Mouse (Mus musculus) gonadal fat pad, adult 2 months (tissue): ENCODE measurements around the gene Terf2ip. TPM values are rescaled to one million over a fixed set of nuclear protein-coding genes. Genes with fewer than 3 reads are reported as not detected.
A peak's percentile ranks its signal among the peaks of the same experiment; 100 is the strongest.

ENCODE experiments used
- DNase-seq: peaks from one replicate; pipeline ENCODE4 v3.0.0-alpha.2; 2012; ENCODE audit warnings: low read depth
- polyA plus RNA-seq: library from polyadenylated mRNA; depleted of rRNA; stranded (reverse); fragments of >200 nt; gene quantifications from 2 replicates; pipeline ENCODE4 v1.2.3, GENCODE M21; 2012; rRNA removed

Gene Terf2ip
- 9.0 and 12.0 TPM in 2 replicates for polyA plus RNA-seq

DNA sequence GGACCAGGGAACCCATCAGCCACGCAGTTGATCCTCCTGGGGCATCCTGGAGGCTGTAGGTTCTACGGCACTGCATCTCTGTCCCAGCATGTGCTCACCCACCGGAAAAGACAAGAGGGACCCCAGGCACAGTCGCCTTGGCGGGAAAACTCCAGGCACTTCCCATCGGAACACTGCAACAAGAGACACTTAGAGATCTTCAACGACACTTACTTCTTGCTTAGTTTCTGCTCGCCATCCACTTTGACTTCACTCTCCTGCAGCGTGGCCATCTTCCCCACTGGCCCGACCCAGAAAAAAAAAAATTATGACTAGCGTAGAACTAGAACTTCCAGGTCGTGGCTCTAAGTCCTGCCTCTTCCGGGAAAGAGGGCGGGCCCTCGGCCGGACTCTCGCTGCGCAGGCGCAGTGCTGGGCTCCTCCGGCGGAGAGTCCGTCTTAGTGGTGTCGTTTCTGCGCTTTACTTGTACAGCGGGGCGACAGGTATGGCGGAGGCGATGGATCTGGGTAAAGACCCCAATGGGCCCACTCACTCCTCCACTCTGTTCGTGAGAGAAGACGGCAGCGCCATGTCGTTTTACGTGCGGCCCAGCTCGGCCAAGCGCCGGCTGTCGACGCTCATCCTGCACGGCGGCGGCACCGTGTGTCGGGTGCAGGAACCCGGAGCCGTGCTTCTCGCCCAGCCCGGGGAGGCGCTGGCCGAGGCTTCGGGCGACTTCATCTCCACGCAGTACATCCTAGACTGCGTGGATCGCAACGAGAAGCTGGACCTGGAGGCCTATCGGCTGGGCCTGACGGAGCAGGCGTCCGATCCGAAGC lies at the start of gene Terf2ip, which contains the start of gene Kars:
Terf2ip (plus strand) TSS at position 402 of the 819 bp plus-strand sequence.
Kars (minus strand) TSS at position 327 of the 819 bp plus-strand sequence.
- peak; percentile 57 for DNase-seq

DNA sequence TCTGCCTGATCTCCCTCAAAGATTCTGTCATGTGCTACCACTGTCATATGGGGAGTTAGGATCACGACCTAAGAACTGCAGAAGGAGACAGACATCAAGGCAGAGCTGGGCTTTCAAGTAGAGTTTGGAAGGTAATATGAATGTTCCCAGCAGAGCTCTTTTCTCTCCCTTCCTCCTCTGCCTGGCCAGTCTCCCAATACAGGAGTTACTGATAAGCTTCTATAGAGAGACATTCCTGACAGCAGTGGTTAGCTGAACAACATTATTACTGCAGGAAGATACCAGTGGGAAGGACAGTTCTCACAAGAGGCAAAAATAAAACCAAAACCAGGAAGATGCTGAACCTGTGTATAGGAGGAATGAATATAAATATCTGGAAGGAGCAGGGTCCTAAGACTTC lies 48.6 kb upstream of the Terf2ip start:
- no peak for DNase-seq

DNA sequence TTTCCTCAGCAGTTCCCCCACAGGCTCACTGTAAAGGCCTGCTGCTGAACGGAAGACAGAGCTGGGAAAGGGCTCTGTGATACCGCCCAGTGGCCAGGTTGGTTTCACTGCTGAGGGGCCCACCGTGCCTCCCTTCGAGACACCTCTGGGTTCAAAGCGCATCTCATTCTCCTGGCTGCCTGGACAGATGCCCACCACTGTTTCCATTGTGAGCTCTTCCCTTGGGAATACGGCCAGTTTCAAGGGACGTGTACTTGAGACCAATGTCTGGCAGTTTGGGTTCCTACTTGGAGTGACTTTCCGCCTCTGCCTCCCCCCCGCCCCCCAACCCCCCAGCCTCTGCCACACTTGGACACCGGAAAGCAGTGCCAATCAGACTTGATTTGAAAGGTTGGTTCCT lies 48.1 kb upstream of the Terf2ip start:
- no peak for DNase-seq

DNA sequence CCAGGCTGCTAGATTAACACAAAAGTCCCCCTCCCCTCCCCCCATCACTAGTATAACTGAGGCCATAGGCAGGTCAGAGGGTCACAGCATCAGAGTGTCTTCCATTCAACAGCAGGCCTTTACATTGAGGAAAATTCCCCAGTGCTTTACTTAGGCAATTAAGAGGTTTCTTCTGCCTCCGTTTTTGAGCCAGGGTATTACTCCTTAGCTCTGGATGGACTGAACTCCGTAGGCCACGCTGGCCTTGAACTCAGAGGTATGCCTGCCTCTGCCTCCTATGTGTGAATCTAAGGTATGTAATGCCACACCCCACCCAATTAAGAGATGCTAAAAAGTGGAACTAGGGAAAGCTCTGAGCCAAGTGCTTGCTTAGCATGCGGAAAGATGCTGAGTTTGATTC lies 47.7 kb upstream of the Terf2ip start:
- no peak for DNase-seq

DNA sequence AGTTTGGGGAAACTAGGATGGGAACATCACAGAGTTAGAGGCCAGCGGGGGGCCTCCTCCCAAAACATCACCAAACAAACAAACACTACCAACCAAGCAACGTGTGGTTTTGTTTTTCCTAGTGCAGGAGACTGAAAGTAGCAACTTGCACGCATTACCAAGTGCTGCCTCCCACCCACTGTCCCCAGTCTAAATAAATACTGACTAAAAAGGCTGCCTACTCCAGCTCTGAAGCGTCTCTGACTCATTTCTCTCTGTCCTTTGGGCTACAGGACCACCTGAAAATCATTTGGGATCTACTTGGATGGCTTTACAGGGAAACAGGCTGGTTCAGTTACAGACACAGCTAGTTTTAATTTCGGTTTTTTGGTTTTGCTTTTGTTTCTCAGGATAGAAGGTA lies 46.8 kb upstream of the Terf2ip start:
- no peak for DNase-seq

DNA sequence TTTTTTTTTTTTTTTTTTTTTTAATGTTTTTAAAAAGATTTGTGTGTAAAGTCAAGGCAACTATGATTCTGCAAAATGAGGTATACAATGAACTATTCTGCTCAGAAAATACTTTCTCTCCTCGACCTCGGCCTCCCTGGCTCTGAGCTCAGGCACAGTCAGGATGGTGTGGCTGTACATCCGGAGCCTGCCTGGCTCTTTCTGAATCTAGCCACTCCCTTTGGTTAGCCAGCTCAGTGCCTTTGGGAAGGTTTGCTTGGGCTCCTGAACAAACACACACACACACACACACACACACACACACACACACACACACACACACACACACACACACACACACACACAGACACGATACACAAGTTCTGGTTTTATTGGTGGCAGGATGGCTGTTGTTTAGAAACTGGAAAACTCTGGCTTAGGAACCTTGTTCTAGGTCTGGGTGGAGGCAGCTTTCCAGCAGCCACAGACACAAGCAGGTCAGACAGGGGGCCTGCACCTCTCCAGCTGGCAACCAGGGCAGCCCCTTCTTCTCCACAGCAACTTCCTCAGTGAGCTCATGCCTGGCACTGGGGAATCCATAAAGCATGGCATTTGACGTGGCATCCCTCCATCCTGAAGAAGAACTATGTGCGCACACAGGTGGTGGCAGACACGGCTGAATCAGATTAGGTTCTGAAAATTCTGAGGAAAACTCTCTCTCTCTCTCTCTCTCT lies 46.2 kb upstream of the Terf2ip start:
- DNase-seq = no peak

DNA sequence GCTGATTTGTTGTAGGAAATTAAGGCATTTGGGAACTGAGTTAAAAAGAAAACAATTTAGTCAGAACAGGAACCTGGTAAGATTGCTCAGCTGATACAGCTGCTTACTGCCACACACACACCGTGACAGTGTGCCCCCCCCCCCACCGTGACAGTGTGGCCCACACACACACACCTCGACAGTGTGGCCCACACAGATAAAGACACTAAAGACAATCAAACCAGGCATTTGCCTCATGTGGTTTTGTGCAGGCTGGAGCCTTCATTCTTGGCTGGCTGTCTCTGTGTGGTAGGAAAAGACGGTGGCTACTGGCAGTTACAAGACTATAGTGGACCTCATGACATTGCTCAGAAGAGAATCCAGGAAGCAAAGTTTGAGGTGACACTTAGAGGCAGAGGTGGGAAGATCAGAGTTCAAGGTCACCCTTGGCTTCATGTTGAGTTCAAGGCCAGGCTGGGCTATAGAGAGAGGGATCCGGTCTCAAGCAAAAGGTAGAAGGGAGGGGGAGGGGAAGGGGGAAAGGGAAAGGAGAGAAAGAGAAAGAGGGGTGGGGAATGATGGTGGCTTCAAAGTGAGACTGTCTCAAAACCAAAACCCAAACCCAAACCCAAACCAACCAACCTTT lies 43.8 kb upstream of the Terf2ip start:
- no peak for DNase-seq

DNA sequence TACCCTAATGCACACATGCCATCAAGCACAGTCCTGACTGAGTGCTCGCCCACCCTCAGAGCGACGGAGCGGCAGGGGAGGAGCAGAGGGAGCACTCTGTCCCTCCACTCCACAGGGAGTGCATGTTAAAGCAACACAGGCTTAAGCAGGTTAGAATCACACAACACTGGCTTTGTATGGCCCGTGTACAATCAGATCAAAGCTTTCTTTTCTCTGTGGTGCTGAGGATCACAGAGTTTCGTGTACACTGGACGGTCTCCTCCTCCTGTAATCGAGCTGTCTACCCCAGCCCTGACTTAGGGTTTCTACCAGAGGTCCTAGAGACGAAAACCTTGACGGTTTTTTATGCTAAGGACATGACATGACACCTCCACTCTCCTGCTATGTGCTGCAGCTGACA lies 42.7 kb upstream of the Terf2ip start:
- DNase-seq = no peak

DNA sequence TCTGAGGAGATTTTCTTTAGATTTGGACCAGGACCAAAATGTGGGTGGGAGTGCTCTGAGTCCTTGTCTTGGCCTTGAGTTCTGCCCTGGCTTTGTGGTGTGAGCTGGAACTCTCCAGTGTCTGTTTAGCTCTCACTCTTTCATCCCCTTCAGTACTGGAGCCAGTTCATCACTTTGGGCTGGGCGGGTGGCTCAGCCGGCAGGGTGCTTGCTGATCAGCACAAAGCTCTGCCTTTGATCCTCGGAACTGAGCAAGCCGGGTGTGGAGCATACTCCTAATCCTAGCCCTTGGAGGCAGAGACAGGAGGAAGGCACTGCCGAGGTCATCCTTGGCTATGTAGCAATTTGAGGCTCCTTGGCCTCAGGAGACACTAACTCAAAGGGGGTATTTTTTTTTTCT lies 42.2 kb upstream of the Terf2ip start:
- no peak for DNase-seq

DNA sequence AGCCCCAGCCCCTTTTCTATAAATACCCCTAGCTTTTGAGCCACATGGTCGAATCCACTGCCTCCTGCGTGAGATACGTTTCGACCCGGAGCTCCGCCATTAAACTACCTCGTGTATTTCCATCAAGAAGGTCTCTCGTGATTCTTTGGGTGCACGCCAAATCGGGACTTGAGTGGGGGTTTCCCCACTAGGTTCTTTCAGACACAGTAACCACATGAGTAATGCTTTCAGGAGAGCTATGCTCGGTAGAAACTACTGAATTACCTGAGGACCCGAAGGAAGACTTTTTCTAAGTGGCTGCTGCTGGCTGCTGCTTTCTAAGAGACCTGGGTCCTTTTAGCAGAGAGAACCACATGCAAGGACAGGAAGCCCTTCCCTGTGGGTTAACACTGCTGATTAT lies 37.1 kb upstream of the Terf2ip start:
- DNase-seq = no peak

DNA sequence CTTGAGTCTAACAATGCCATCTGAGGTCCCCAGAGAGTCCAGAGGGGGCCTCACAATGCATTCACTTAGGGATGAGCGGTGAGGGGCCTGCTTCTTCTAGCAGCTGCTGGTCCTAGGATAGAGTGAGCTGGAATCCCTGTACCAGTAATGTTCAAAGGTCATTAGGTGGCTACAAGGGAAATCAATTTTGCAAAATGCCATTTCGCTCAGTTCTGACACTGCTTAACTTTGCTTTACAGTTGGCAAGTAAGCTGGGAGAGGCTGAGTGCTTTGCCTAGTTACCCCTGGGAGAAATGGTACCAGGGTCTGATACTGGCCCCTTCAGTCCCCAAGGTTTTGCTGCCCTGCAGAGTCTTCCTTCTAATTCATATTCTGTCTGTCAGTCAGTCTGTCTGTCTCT lies 35.5 kb upstream of the Terf2ip start:
- no peak for DNase-seq

DNA sequence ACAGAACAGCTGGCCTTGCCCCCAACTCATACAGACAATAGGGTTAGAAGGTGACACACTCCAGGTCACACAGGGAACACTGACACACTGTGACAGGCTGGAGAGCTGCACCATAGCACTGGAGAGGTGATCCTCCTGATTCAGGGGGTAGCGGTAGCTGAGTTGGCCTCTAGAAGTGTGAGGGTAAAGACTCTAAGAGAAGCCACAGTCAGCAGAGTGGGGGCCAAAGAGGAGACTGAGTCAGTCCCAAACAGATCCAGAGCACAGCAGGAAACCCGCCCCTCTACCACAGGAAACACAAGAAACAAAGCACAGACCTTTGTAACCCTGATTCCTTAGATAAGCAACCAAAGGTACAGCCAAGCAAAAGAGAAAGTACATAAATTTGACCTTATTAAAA lies 34.9 kb upstream of the Terf2ip start:
- DNase-seq = no peak

DNA sequence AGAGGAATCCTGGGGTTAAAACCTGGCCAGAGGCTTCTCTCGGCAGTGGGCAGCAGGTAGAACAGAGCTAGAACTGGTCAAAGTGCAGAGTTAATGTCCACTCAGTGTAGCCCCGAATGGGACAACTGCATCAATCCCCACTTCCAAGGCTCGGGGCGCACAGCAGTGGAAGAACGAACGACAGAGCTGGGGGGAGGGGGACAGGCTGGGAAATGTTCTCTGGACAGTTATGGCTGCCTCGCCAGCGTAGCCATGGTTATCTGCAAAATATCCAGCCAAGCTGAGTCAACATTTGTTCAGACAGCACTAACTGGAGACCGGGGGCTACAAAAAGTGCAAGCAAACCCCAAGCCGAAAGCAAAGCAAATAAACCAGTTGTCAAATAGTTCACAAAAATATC lies 33.1 kb upstream of the Terf2ip start:
- DNase-seq = no peak

DNA sequence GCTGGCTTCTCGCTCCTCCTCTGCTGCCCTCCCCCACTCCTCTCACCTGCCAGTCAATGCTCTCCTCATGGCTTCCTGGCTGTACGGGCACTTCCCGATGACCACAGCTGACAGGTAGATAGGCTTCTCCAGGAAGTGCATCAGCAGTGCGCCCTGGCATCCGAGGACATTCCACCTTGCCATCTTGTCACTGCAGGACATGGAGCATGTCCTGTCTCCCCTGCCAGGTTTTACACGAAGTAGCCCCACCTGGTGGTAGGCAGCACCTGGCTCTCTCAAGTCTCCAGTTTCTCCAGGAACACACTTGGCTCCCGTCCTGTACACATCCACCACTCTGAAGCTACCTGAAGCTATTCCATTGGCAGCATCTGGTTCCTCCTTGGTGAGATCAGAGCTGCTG lies 29.1 kb upstream of the Terf2ip start:
- DNase-seq = no peak

DNA sequence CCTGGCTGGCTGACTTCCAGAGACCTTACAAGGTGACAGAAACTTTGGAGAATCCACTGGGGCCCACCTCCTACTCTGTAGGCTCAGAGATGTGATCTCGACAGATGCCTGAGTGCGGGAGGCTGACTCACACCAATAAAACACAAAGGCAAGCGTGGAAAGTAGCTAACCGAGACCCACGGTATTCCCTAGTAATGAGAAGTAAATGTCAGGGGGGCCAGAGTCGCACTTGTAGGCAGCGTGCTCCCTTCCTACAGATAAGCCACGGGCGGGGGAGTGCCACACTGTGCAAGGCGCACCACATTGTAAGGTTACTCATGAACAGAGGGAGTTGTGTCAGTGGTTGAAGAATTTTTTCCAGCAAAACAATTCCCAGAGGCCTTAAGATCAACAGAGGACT lies 26.7 kb upstream of the Terf2ip start:
- DNase-seq = no peak

DNA sequence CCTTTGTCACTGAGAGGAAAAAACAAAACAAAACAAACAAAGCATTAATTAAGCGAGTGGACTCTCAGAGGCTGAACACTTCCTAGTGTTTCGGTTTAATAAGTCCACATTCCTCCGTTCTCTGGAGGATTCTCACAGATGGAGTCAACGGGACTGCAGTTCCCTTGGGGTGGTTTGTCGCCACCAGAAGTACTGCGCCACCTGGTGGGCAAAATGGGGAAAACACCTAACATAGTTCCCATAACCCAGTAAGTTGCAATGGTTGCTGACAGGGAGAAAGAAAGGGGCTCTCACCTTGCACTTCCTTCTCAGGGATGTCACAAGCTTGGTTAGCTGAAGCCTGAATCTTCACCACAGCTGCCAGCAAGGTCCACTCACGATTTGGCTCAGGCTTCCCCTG lies 21.3 kb upstream of the Terf2ip start:
- no peak for DNase-seq

DNA sequence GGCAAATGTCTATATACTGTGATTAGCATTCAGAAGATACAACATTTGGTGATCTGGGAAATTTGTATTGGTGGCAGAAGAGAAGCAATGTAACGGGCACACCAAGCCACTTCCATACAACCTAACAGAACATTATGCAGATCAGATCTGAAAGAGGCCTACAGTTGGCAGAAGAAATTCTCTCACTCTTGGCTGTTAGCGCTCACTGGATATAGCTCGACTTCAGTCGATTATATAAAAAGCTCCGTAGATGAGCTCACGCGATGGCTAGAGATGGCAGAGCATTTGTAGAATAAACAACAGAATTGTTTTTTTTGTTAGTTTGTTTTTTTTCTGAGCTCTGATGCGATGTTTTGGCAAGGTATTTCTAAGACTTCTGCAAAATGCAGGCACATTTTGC lies 19.9 kb upstream of the Terf2ip start:
- no peak for DNase-seq

DNA sequence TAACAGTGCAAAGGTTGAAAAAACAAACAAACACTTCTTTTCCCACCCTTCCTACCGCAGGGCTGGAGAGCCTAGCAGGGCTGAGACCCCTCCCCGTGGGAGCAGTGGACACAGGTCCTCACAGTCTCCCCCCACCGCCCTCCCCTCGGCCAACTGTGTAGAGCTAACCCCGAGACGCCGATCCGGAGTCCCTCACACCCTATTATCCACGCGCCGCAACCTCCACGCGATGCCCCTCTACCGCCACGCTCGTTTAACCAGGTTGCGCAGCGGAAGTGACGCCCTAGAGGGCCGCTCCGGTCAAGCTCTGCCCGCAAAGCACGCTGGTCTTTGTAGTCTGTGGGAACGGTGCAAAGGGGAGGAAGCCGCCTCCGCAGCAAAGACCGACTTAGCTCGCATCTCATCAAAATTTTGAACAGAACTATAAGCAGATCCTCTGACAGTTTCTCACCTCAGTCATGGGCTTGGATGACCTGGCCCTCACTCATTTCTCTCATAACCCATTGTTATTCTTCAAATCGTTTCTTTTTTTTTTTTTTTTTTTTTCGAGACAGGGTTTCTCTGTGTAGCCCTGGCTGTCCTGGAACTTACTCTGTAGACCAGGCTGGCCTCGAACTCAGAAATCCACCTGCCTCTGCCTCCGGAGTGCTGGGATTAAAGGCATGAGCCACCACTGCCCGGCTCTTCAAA lies 19.0 kb upstream of the Terf2ip start, which contains the start of gene Adat1:
Adat1 (minus strand) TSS at position 290 of the 690 bp plus-strand sequence.
- DNase-seq = peak; percentile 50

DNA sequence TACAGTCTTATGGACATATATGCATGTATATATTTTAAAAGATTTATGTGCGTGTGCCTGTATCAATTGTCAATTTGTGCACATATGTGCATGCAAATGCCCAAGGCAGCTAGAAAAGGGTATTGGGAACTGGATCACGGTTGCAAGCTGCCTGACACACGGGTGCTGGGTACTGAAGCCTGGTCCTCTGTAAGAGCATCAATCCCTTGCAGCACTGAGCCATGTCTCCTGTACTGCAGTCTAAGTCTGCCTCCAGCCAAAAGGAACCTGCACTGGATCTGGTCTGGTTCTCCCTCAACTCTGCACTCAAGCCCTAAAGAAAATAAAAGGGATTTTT lies 18.5 kb upstream of the Terf2ip start:
- no peak for DNase-seq

DNA sequence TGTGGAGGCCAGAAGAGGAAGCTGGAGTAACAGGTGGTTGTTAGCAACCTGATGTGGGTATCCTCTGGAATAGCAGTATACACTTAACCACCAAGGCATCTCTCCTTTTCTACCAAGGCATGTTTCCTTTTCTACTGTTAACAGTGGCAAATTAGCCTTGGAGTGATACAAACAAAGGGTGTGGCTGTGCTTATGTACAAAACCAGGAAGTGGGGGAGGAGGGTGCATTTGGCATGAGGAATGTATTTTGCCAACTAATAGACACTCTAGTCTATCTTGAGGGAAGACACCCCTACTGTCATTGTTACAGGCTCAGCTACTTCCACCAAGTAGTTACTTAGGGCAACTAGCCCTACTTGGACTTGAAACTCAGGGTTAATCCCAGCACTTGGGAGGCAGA lies 6.4 kb upstream of the Terf2ip start:
- DNase-seq = no peak

DNA sequence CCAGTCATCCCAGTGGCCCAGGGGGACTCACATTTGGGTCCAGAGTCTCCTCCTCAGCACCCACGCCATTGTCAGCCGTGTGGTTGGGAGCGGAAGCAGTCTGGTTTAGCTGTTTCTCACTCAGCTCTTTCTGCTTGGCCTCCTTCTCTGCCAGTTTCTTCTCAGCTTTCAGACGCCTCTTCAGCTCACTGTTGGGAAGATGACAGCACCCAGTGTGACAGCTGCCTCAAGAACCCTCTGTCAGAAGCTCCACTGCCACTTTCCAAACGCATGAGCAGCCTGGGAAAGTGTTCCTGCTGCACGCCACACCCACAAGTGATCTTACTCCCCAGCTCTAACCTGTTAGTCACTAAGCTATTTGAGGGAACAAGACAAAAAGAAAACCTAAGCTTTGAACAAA lies 5.6 kb upstream of the Terf2ip start:
- DNase-seq = no peak

DNA sequence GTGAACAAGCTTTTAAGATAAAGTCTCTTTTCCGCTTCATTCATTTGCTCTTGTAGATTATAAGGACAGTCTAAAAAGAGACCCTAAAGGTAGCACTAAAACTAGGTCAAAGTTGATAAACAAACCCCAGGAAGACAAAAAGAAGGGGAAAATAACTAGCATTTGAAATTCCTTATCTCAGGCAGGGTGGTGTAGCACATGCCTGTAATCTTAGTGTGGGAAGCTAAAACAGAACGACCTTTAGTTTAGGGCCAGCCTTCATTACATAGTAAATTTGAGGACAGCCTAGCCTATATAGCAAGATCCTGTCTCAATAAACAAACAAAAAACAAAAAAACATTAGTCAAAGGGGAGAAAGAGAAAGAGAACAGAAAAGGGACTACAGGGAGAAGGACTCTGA lies 3.5 kb upstream of the Terf2ip start:
- no peak for DNase-seq
